Mouse (Mus musculus) adrenal gland, adult 2 months (tissue): Measurements from ENCODE around the gene Atl2. TPM values are rescaled to one million over a fixed set of nuclear protein-coding genes. Genes with fewer than 3 reads are reported as not detected.

Experiments
- DNase-seq: peaks from one replicate; pipeline ENCODE4 v3.0.0; 2021
- long read RNA-seq: library from polyadenylated mRNA; stranded (forward); transcript quantifications from one replicate; pipeline ENCODE4 v2.0.0, GENCODE M21; 2021
- polyA plus RNA-seq: library from polyadenylated mRNA; depleted of rRNA; stranded (reverse); fragments of >200 nt; gene quantifications from 2 replicates; pipeline ENCODE4 v1.2.3, GENCODE M21; 2012; rRNA removed
- total RNA-seq, 2 experiments: library from RNA; stranded (reverse); gene quantifications; 2 replicates each; pipeline ENCODE4 v1.2.3; 2021

Atl2 gene
- total RNA-seq (100 to 1,000 TPM in 1 of 2 experiments, 10 to 100 TPM in 1; 61.4 to 137 TPM), polyA plus RNA-seq (10.3 and 14.5 TPM in 2 replicates)
- long read RNA-seq, transcript Atl2-201 (13 exons, 3,618 nt): major isoform, 46 of 57 reads
- long read RNA-seq, partial matches to known transcripts: 3 of 57 reads
- long read RNA-seq, other reads (novel, unspliced or antisense): 6 of 57 reads

DNA sequence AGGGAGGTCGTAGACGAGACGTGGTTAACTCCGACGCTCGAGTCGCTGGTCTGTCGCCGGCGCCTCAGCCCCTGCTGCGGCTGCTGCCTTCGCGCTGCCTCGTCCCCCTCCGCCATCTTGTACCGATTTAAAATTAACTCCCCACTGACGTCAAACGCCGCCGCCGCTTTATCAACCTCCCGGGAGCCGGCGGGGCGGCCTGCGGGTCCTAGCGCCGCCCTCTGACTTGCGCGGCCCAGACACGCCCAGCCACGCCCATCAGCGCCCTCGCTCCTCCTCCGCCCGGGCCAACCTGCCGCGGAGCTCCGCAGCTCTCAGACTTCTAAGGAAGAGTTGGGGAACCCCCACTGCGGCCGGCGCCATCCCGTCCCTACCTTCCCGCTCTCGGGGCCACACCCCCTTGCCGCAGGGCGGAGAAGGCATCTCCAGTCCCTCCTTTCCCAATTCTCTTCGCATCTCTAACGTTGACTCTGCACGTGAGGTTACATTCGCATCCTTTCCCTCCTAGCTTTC, at the start of gene Atl2:
Atl2 (minus strand) TSS at position 213 of the 513 bp plus-strand sequence.
- peak; percentile 98 for DNase-seq

DNA sequence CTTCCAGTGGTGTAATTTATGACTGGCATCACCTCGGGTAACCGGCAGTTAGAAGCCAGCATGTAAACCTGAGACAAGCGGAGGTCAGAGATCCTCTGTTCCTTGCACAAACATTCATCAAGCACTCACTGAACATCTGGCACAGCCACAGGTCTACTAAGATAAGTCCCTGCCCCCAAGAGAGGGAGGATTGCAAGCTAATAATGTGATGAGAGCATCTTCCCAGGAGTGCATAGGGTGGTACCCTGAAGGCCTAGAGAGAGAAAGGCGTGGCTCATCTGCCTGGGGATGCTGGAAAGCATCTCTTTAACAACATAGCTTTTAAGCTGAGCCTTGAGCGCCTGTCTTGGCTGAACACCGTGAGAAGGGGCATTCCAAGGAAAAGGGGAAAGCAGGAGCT, 48.9 kb upstream of the Atl2 start:
- no peak for DNase-seq

DNA sequence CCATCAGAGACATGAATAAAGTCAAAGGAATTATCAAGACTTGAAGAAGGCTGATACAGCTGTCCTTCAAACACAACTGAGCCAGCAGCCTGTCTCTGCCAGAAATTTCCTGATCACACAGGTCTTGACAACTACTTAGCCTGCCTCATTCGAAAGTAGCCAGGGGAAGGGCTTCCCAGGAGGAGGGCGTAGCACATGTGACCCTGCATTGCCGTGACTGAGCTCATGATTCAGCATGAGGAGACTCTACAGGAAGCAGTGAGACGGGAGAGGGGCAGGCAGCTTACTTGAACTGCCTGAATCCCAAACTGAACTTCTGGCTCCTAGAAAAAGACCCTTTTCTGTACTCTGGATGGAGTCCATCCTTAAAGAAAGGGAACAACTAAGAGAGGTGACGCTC, 46.5 kb upstream of the Atl2 start:
- no peak for DNase-seq

DNA sequence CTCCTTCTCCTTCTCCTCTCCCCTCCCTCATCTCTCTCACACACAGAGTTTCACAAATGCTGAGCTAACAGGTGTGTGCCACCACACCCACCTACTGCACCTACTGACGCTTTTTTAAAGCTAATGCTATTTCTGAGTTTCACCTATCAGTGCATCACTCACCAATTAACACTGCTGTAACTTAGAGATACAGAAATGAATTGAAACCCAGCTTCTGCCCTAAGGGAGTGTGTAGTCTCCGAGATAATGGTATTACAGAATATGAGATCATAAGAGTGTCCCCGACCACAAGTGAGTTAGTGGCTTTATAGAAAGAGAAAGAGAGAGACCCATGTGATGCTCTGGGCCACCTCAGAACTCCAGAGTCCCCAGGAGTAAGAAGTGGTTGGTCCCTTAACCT, 43.2 kb upstream of the Atl2 start:
- DNase-seq: no peak

DNA sequence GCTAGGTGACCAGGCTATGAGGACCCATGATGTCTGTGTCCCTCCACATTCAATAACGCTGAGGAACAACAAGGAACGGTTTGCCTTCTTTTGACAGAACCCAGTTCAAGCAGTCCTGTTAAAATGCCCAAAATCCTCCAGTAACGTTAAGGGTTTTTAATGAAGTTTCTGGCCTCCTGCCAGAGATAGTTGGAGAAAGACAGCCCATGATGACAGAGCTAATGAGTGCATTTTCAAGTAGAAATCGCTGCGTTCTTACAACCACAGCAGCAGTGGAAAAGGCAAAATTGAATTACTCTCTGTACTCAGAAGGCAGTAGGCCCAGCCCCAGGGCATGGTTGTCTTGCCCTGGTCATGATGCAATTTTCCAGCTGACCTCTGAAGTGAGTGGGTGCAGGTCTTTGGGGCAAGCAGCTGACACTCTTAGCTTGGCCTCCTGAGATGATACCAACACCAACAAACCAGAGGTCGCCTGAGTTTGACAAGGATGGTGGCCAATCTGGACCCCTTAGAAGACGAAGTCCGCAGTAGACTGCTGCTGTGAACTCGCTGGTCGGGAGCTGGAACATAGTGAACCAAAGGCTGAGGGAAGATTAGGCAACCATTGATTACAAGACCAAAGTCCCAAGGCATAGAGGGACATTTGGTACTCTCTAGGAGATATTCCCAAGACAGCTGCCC, 42.1 kb upstream of the Atl2 start:
- DNase-seq: peak; percentile 54

DNA sequence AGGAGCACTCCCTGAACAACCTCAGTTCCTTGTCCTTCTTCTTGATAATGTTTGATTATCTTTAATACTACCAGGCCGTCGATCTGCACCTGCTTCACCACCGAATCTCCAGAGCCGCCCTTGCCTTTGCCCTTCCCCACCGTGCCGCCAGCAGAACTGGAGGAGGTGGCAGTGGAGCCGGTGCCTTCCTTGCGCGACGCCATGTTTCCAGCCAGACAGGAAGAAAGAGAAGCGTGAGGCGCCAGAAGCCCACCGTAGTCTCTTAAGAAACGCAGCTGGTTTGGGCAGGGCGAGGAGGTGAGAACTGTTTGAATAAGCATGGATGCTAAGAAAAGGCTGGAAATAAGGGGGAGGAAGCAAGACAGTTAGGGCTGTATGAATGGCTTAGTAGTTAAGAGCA, 38.4 kb upstream of the Atl2 start:
- DNase-seq: no peak

DNA sequence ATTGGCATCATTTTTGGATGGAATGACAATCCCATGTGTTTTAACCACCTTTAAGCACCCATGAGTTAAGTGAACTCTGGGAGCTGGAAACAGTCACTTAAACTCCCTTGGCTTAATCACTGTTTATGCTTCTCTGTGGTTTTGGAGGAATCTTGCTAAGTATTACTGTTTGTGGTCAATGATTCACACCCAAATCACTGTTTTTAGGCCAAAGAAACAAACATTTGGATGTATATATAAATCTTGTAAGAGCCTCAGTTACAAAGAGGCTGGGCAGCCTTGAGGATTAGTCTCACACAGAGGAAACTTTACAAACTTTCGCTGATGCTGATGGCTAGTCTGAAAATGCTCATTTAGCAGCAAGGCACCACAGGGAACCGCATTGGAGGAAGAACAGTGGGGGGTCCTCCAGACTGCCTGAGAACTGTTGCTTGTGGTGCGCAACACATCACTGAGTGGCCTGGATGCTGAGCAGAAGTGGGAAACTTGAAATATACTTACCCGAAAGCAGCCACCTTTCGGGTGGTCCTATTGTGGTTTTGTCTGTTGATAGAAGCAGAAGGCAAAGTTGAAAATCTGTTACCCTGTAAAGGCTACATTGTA, 36.9 kb upstream of the Atl2 start:
- no peak for DNase-seq

DNA sequence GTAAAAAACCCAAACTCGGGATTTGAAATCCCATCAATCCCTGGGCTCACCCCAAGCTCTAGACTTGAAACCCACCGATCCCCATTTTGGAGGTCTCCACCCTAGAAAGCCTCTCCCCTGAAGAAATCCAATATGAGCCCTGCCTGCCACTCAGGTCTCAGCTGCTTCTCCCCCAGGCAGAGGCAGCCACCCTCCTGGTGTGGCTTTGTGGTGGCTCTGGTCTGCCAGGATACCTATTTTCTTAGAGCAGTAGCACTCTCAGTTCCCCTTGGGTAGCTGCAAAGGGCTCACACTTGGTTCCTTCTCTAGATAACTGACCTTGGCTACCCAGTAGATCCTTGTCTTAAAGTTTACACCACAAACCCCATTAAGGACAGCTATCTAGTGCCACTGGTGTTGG, 31.2 kb upstream of the Atl2 start:
- no peak for DNase-seq

DNA sequence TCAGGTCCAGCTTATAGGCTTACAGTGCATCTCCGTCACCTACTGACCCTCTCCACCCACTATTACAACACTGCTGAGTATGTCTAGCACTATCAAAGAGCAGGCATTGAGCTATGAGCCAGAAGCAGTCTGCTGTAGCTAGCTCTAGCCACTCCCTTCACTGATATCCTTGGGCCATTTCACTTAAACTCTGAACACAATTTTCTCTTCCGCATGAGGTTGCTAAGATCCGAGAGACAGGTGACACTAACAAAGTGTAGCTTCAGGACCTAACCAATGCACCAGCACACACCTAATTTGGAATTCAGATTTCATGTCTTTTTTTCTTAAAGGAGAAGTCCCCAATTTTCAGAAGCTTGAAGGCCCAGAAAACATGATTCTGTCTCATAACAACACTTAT, 30.6 kb upstream of the Atl2 start:
- DNase-seq: no peak

DNA sequence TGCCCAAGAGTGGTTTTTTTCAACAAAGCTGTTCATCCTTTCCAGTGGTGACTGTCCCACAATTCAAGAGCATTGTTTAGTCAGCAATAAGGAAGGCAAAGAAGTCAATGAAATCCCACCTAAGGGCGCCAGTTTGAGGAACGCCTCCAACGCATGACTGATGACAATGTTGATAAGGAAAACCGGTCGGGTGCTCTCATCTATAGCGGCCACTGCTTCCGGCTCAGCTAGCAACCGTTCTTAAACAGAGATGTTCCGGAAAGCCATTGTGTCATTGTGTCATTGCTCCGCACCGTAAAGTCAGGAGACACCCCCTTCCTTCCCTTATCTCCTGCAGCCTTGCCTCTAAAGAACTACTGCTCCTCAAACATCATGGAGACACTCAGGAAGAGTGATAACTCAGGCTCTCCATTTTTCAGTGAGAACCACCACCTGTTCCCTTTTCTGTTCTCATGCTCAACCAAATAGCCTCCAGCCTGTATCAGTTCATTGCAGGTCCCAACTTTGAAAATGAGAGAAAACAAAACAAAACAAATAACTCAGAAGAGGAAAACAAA, 30.0 kb upstream of the Atl2 start:
- DNase-seq: no peak

DNA sequence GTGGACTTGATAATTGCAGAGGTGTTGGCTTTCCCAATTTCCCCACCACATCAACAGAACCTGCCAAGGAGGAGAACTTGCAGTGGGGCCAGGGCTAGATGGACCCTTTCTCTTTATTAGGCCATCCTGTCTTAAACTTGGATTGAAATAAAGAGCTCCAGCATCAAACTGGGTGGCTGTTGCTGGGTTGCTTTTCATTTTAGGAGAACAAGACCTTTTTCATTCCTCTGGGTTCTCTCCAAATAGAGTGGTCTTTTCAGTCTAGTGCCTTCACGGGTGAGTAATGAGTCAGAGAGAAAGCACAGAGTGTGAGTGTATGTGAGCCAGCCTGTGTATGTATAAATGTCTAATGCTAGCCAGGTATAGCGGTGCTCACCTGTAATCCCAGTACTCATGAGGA, 24.4 kb upstream of the Atl2 start:
- no peak for DNase-seq

DNA sequence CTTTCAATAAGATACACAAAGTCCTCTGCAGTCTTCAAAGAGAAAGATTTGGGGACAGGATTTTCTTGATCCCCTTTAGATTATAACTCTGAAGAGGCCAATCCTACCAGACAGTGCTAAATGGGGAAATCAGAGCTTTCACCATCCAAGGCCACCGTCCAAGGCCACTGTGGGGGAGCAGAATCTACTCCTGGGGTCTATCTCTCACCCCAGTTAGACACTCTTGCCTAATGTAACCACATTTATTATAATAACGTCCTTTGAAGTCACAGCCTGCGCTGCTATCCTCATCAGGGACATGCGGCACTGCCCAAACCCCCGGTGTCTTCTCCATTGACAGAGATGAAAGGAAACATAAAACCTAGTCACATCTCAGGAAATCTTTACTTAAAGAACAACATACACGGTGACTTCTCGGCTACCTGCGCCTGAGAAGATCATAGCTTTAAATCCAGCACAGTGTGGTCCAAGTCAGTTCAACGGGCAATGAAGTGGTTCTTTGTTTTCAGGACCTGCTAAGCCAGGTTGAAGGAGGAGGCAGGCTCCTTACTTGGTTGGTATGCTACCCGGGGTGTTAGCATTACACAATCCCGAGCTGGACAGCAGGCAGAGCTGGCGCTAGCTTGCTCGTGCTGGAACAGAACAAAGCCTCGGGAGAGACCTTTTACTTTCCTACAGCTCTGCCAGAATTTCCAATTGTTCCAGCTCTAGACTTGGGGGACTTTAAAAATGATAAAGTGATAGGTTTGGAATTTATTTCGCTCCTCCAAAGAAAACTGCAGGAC, 23.8 kb upstream of the Atl2 start:
- peak; percentile 65 for DNase-seq

DNA sequence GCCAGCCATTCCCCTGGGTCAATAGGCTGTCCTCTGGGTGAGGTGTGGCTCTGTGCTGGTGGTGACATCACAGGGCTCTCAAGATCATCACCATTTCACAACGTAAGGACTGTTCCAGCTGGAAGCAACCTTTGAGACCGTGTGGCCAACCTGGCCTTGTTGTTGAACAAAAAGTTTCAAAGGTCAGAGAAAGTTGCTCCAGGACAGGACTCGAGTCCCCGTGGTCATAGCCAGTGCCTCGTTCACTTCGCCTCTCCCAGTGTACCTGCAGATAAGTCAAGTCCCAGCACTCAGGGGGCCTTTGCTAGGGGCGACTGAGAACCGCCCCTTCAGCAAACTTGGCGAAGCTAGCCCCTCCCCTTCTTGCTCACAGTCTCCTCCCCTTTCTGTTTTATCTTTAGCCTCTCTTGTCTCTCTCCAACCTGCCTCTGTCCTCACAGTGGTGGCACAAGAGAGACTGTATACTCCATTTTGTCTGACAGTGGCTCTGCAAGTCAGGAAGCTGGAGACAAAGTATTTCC, 22.6 kb upstream of the Atl2 start:
- peak; percentile 69 for DNase-seq

DNA sequence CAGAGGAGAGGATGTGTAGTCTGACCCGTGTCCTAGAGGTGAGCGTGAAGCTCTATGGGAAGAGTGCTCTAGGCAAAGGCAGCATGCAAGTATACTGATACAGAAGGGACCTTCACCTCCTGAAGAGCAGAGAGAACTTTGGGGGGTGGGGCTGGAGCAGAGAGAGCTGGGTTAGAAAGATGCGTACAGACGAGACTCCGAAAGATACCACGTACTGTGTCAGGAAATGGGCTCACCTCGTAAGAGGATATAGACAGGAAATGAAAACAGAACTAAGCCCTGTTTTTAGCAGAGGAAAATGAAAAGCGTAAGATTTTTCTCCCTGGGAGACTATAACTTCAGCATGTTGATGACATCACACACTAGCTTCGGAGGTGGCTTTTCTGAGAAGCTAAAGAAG, 21.1 kb upstream of the Atl2 start:
- no peak for DNase-seq

DNA sequence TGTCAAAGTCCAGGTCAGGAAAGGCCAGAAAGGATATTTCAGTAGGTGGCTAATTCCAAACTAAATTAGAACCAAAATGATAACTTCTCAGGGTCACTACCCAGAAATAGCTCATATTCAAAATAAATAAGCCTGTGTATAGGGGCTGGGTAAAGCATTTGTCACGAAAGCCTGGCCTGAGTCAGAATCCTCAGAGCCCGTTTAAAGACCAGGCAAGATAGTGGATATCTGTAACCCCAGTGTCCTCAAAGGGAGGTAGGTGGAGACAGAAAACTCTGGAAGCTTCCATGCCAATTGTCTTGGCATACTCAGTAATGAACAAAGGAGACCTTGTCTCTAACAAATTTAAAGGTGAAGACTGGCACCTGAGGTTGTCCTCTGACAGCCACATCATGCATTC, 16.3 kb upstream of the Atl2 start:
- DNase-seq: no peak

DNA sequence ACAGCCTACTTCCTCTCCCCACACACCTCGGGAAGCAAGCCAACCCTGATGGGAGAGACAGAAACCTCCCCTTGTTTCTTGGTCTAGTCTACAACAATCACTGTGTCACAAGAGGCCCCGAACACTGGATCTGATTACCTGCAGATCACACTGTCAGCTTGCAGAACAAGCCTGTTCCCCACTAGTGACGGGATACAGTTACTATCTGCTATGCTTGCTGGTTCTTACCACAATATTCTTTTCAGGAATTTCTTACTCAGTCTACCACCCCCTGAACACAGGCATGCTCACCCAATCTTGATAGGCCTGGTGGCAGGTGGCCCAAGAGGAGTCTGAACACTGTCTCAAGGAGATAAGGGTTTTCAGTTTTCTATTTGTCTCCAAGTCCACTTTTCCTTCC, 15.8 kb upstream of the Atl2 start:
- no peak for DNase-seq

DNA sequence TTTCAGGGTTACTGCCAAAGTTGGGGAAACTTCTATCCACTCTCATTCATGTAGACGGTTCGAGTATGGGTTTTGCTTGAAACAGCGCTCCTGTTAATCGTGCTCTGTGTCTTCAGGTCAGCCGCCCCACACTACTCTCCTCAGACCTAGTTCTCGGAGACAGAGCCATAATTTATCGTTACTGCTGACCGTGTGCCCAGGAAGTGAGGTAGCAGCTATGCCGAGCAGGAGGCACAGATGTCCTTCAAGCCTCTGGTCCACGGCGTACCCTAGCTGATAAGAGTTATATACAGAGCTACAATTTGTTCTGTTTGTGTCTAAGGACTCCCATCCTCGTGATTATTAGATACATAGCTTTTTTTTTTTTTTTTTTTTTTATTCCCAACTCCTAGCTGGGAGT, 13.6 kb upstream of the Atl2 start:
- DNase-seq: no peak

DNA sequence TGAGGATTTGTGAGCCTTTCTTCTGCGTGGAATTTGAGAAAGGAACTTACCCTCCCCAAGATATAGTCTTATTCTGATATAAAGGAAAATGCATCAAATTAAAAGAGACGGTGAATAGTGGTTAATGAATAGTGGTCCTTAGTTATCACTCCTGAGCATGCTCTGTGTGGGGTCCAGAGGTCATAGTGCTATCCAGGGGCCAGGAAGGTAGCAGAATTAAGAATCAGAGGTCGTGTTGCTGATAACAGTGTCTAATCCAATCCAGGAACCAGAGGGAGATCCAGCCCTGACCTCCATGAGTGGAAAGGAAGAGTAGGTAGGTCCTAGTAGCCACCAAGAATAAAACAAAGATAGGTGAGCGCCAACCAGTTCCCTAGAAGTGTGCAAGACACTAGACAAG, 11.8 kb upstream of the Atl2 start:
- no peak for DNase-seq

DNA sequence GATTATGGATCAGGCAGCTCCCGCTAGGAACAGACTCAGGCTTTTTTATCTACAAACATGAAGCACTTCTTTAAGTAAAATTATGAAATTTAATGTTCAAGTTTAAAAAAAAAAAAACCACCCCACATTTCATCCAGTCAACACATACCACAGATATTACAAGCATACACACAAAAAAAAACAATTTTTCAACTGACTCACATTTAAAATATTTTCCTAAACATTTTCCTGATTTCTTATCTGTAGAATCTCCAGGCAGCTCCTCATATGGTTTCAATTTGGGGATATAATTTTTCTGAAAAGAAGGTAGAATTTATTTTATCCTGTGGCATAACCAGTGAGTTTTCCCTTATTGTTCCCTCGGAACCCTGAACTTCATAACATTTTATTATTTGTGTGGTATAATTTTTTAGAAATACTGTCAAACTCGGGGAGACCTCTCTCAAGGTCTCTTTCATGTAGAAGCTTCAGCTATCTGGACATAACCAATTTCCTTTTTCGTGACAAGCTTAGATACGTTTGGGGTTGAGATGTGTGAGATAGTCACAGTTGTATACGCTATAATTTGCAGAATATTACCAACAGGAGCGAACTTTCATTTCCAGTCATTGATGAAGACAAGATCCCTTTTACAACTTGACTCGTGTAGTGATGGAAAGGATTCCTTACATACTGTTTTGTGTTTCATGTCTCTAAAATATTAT, 11.0 kb upstream of the Atl2 start:
- DNase-seq: no peak

DNA sequence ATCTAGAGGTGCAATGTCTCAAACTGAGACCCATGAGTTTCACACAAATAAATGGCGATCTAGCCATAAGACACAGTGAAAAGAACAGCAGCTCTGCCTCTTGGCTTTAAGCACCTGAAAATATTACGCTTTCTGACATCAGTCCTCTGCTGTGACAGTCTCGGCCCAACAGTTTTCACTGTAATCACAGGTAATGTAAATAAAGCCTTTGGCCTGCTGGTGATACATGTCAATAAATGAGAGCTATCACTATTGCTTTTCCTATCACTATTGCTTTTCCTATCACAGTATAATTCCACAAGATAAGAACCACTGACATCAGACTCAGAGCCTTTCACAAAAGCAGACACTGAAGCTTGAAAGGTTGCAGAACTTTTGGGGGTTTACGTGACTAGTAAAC, 8.7 kb upstream of the Atl2 start:
- DNase-seq: no peak

DNA sequence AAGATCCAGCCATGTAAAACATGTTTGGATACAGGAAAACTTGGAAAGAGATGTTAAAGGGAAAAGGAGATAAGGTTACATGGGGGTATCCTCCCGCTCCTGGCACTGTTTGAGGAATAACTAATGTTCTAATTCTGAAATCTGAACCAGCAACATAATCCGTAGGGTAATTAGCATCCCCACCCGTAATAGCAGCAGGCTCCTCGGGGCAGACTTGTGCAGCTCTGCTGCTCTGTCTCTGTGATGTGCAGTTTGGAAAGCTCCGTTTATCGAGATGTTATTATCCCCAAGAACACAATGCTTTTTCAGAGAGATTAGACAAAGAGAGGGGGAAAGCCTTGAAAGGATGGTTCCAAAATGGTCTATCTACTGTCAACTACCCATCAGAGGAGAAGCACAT, 5.3 kb upstream of the Atl2 start:
- DNase-seq: no peak
